Mouse (Mus musculus): ENCODE measurements around the gene Eif4g1. TPM values are rescaled to one million over a fixed set of nuclear protein-coding genes. Genes with fewer than 3 reads are reported as not detected.
A peak's percentile ranks its signal among the peaks of the same experiment; 100 is the strongest.

Gene Eif4g1
- polyA plus RNA-seq, 1 experiment from 2014 or later = 133 TPM

GRCm38 (mm10) chr16:20657661-20658060 is 10.5 kb upstream of the Eif4g1 start:
- no peak overlapping the region for H3K4me3 ChIP-seq (ENCODE audit: low read depth, low read length)
- peaks cover 53% of the 10 kb centered on the region for H3K36me3 ChIP-seq (ENCODE audit: control insufficient read depth, insufficient read depth, low read length)
- H3K9me3 ChIP-seq (replicated peaks; ENCODE audit: control insufficient read depth, low read length) = no peaks in the 10 kb centered on the region
- no peak overlapping the region for H3K9ac ChIP-seq (ENCODE audit: low read depth, low read length)
- H3K4me1 ChIP-seq (ENCODE audit: control insufficient read depth, insufficient read depth, low read length) = peaks cover 2% of the 10 kb centered on the region
- H3K4me2 ChIP-seq = no peak overlapping the region
- H3K27ac ChIP-seq (ENCODE audit: low read depth, low read length) = no peak overlapping the region
- no peaks in the 10 kb centered on the region for H3K27me3 ChIP-seq (ENCODE audit: control insufficient read depth, insufficient read depth, low read length)
- 89% methylated on average over 4 of the region's 4 CpGs for WGBS (ENCODE audit: insufficient replicate concordance)
- ATAC-seq (replicated peaks; ENCODE audit: insufficient number of reproducible peaks, low FRiP score, low TSS enrichment) = no peak

DNA sequence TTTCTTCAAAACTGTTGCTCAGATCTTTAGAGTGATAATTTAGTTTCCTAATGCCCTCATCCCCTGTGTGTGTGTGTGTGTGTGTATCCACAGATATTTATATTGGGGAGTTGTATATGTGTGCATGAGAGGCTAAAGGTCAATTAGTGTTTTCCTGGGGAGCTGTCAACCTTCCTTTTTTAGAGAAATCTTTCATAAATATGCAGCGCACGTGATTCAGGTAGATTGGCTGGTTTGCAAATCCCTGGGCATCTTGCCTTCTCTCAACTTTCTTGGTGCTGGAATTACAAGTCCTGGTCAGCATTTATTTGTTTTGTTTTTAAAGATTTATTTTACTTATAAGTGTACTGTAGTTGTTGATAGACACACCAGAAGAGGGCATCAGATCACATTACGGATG is 2.2 kb downstream of the Eif4g1 start:
- Histone ChIP-seq H3K4me2 (no peak overlapping the region), H3K36me3 (ENCODE audit: control insufficient read depth, insufficient read depth, low read length) (peaks cover 5% of the 10 kb centered on the region; the same call in 1 of the 2 replicates), H3K9me3 (replicated peaks; ENCODE audit: control insufficient read depth, low read length) (no peaks in the 10 kb centered on the region), H3K4me1 (ENCODE audit: control insufficient read depth, insufficient read depth, low read length) (peaks cover 14% of the 10 kb centered on the region), H3K27ac (ENCODE audit: low read depth, low read length) (no peak overlapping the region), H3K4me3 (ENCODE audit: low read depth, low read length) (no peak overlapping the region), H3K27me3 (ENCODE audit: control insufficient read depth, insufficient read depth, low read length) (no peaks in the 10 kb centered on the region), H3K9ac (ENCODE audit: low read depth, low read length) (no peak overlapping the region)
- no peak for ATAC-seq (replicated peaks; ENCODE audit: insufficient number of reproducible peaks, low FRiP score, low TSS enrichment)
- WGBS (ENCODE audit: insufficient replicate concordance) = 83% methylated on average over 3 of the region's 3 CpGs

DNA sequence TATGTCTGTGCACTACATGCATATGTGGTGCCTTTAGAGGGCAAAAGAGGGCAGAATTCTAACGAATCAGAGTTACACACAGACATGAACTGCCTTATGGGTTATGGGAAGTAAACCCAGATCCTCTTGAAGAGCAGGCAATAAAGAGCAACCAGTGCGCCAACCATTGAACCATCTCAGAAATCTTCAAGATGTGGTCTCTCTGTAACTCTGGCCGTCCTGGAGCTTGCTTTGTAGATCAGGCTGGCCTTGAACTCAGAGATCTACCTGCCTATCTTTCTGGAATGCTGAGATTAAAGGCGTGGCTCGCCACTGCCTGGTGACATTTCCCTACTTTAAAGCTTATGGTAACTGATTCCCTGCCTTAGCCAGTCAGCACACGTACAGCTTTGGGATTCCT is 3.8 kb downstream of the Eif4g1 start:
- Histone ChIP-seq H3K4me3 (ENCODE audit: low read depth, low read length) (peak overlapping the region; percentile 97; the same call in 1 of the 2 replicates), H3K9ac (ENCODE audit: low read depth, low read length) (no peak overlapping the region), H3K27me3 (ENCODE audit: control insufficient read depth, insufficient read depth, low read length) (no peaks in the 10 kb centered on the region), H3K9me3 (replicated peaks; ENCODE audit: control insufficient read depth, low read length) (no peaks in the 10 kb centered on the region), H3K4me1 (ENCODE audit: control insufficient read depth, insufficient read depth, low read length) (peaks cover 14% of the 10 kb centered on the region), H3K4me2 (peak overlapping the region; percentile 98), H3K36me3 (ENCODE audit: control insufficient read depth, insufficient read depth, low read length) (peaks cover 17% of the 10 kb centered on the region), H3K27ac (ENCODE audit: low read depth, low read length) (no peak overlapping the region)
- WGBS (ENCODE audit: insufficient replicate concordance) = 29% methylated on average over 6 of the region's 6 CpGs
- no peak for ATAC-seq (replicated peaks; ENCODE audit: insufficient number of reproducible peaks, low FRiP score, low TSS enrichment)

DNA sequence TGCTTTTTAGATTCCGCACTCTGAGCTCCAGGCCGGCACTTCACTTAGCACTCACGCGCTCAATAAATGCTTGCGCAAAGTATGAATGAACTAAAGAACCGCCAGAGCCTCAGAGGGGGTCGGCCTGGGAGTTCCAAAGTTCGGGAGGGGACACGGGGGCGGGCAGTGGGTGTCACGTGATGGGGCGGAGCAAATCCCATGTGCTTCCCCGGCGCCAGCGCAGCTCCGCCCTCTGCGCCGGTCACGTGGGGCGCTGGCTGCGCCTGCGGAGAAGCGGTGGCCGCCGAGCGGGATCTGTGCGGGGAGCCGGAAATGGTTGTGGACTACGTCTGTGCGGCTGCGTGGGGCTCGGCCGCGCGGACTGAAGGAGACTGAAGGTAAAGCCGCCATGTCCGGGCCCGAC is 4.4 kb downstream of the Eif4g1 start:
- Histone ChIP-seq H3K9me3 (replicated peaks; ENCODE audit: control insufficient read depth, low read length) (no peaks in the 10 kb centered on the region), H3K4me2 (peak overlapping the region; percentile 98), H3K4me3 (ENCODE audit: low read depth, low read length) (peak overlapping the region; percentile 97), H3K27ac (ENCODE audit: low read depth, low read length) (peak overlapping the region; percentile 96), H3K36me3 (ENCODE audit: control insufficient read depth, insufficient read depth, low read length) (peaks cover 21% of the 10 kb centered on the region), H3K9ac (ENCODE audit: low read depth, low read length) (peak overlapping the region; percentile 94), H3K27me3 (ENCODE audit: control insufficient read depth, insufficient read depth, low read length) (no peaks in the 10 kb centered on the region), H3K4me1 (ENCODE audit: control insufficient read depth, insufficient read depth, low read length) (peaks cover 17% of the 10 kb centered on the region)
- under 1% methylated on average over 38 of the region's 38 CpGs for WGBS (ENCODE audit: insufficient replicate concordance)
- ATAC-seq (replicated peaks; ENCODE audit: insufficient number of reproducible peaks, low FRiP score, low TSS enrichment) = peak; percentile 92

- peak overlapping the region; percentile 97 for H3K4me3 ChIP-seq (ENCODE audit: low read depth, low read length)
- H3K4me1 ChIP-seq (ENCODE audit: control insufficient read depth, insufficient read depth, low read length) = peaks cover 20% of the 10 kb centered on the region
- peak; percentile 80 for ATAC-seq (replicated peaks; ENCODE audit: insufficient number of reproducible peaks, low FRiP score, low TSS enrichment)
- H3K36me3 ChIP-seq (ENCODE audit: control insufficient read depth, insufficient read depth, low read length) = peaks cover 27% of the 10 kb centered on the region
- H3K4me2 ChIP-seq = peak overlapping the region; percentile 98
- H3K9me3 ChIP-seq (replicated peaks; ENCODE audit: control insufficient read depth, low read length) = no peaks in the 10 kb centered on the region
- H3K27me3 ChIP-seq (ENCODE audit: control insufficient read depth, insufficient read depth, low read length) = no peaks in the 10 kb centered on the region
- H3K27ac ChIP-seq (ENCODE audit: low read depth, low read length) = peak overlapping the region; percentile 96
- peak overlapping the region; percentile 94 for H3K9ac ChIP-seq (ENCODE audit: low read depth, low read length)
- under 1% methylated on average over 31 of the region's 78 CpGs for WGBS (ENCODE audit: insufficient replicate concordance)
These were observed 5.0 kb downstream of the Eif4g1 start for GRCm38 (mm10) chr16:20672965-20673705.

DNA sequence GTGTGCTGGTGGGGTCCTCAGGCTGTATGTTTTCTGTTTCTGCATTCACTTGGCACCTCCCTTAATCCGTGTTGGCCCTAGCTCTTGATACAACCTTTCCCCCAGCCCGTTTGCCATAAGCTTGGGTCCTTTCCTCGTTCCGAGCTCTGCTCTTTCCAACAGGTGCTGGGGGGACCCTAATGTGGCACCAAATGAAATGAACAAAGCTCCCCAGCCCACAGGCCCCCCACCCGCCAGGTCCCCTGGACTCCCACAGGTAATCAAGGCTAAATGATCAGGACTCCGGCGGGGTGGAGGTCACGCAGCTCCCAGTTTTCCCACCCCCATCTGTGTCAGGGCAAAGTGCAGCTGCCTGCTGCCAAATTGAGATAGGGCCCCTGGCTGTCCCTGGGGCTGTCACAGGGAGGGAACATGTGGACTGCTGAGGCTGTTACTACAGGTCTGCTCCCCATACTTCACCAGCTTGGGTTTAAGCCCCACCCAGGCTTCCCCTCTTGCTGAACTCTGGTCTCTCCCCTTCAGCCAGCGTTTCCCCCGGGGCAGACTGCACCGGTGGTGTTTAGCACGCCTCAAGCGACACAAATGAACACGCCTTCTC is 5.7 kb downstream of the Eif4g1 start:
- Histone ChIP-seq H3K4me1 (ENCODE audit: control insufficient read depth, insufficient read depth, low read length) (peaks cover 20% of the 10 kb centered on the region), H3K4me3 (ENCODE audit: low read depth, low read length) (peak overlapping the region; percentile 97), H3K4me2 (peak overlapping the region; percentile 98), H3K9me3 (replicated peaks; ENCODE audit: control insufficient read depth, low read length) (no peaks in the 10 kb centered on the region), H3K27me3 (ENCODE audit: control insufficient read depth, insufficient read depth, low read length) (no peaks in the 10 kb centered on the region), H3K9ac (ENCODE audit: low read depth, low read length) (peak overlapping the region; percentile 94), H3K36me3 (ENCODE audit: control insufficient read depth, insufficient read depth, low read length) (peaks cover 33% of the 10 kb centered on the region), H3K27ac (ENCODE audit: low read depth, low read length) (peak overlapping the region; percentile 96)
- no peak; the same call in 1 of the 2 replicates for ATAC-seq (replicated peaks; ENCODE audit: insufficient number of reproducible peaks, low FRiP score, low TSS enrichment)
- WGBS (ENCODE audit: insufficient replicate concordance) = 6% methylated on average over 14 of the region's 14 CpGs

DNA sequence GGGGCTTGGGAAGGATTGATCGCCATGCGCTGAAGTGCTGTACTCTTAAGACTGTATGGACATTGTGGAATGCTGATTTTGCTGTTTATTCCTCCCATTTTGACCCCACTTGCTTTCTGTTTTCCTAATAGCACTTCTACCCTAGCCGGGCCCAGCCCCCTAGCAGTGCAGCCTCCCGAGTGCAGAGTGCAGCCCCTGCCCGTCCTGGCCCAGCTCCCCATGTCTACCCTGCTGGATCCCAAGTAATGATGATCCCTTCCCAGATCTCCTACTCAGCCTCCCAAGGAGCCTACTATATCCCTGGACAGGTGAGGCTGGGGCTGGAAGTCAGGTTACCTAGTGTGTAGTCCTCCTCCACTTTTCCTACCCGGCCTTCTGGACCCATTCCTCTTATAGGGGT is 7.1 kb downstream of the Eif4g1 start:
- H3K27ac ChIP-seq (ENCODE audit: low read depth, low read length) = no peak overlapping the region
- ATAC-seq (replicated peaks; ENCODE audit: insufficient number of reproducible peaks, low FRiP score, low TSS enrichment) = no peak
- H3K4me1 ChIP-seq (ENCODE audit: control insufficient read depth, insufficient read depth, low read length) = peaks cover 20% of the 10 kb centered on the region
- H3K36me3 ChIP-seq (ENCODE audit: control insufficient read depth, insufficient read depth, low read length) = peaks cover 45% of the 10 kb centered on the region
- H3K9me3 ChIP-seq (replicated peaks; ENCODE audit: control insufficient read depth, low read length) = no peaks in the 10 kb centered on the region
- no peaks in the 10 kb centered on the region for H3K27me3 ChIP-seq (ENCODE audit: control insufficient read depth, insufficient read depth, low read length)
- H3K4me3 ChIP-seq (ENCODE audit: low read depth, low read length) = no peak overlapping the region
- 96% methylated on average over 6 of the region's 6 CpGs for WGBS (ENCODE audit: insufficient replicate concordance)
- H3K9ac ChIP-seq (ENCODE audit: low read depth, low read length) = no peak overlapping the region
- peak overlapping the region; percentile 98 for H3K4me2 ChIP-seq

GRCm38 (mm10) chr16:20676702-20677101 is 8.6 kb downstream of the Eif4g1 start:
- peaks cover 20% of the 10 kb centered on the region for H3K4me1 ChIP-seq (ENCODE audit: control insufficient read depth, insufficient read depth, low read length)
- no peak overlapping the region for H3K4me2 ChIP-seq
- WGBS (ENCODE audit: insufficient replicate concordance) = 81% methylated on average over 4 of the region's 4 CpGs
- no peaks in the 10 kb centered on the region for H3K9me3 ChIP-seq (replicated peaks; ENCODE audit: control insufficient read depth, low read length)
- no peaks in the 10 kb centered on the region for H3K27me3 ChIP-seq (ENCODE audit: control insufficient read depth, insufficient read depth, low read length)
- no peak overlapping the region for H3K4me3 ChIP-seq (ENCODE audit: low read depth, low read length)
- no peak overlapping the region for H3K9ac ChIP-seq (ENCODE audit: low read depth, low read length)
- ATAC-seq (replicated peaks; ENCODE audit: insufficient number of reproducible peaks, low FRiP score, low TSS enrichment) = no peak
- H3K36me3 ChIP-seq (ENCODE audit: control insufficient read depth, insufficient read depth, low read length) = peaks cover 57% of the 10 kb centered on the region
- H3K27ac ChIP-seq (ENCODE audit: low read depth, low read length) = no peak overlapping the region

Data from heart, embryonic 11.5 days (tissue).